In the genomic region with DNA sequence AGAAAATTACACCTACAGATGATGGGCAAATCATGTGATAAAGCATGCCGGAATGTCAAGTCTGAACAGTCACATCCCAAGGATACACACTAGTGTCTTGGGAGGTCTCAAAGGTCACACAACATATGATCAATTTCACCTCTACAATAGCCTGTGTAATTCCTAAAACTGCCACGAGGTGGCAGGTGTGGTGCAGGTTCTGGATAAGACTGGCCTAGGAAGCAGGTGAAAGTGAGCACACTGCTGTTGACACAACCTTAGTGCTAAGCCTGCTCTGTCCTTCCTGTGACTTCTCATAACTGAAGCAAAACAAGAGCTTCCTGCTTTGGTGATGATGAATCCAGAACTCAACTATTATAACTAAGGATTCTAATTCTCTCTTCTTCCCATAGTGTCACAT, we compare ENCODE assay signal across 8 mouse cellular contexts.
DNase-seq lines count a peak whose midpoint lies in the region; ATAC-seq and TF ChIP-seq lines count a peak whose summit lies in the region.

No protein-coding gene starts in this region.

- H3K9me3 ChIP-seq in limb, embryonic 11.5 days (ENCODE audit: control insufficient read depth, low read length): no peaks in the 10 kb centered on the region
- H3K9me3 ChIP-seq in midbrain, embryonic 16.5 days (replicated peaks; ENCODE audit: control insufficient read depth, low read length, poor library complexity, severe bottlenecking): no peaks in the 10 kb centered on the region

- no peak for ATAC-seq in limb, embryonic 11.5 days (ENCODE audit: insufficient number of reproducible peaks, low FRiP score, low TSS enrichment, low read depth)
- peak; percentile 49; the same call in 1 of the 2 replicates for ATAC-seq in midbrain, embryonic 16.5 days

- H3K27ac ChIP-seq in kidney, adult 2 months (ENCODE audit: insufficient read depth, low read depth, low read length): no peak overlapping the region
- H3K27ac ChIP-seq in limb, embryonic 11.5 days (replicated peaks; ENCODE audit: low read depth, low read length): no peak overlapping the region
- no peak overlapping the region for H3K27ac ChIP-seq in midbrain, embryonic 16.5 days (ENCODE audit: low read length)

- peak; percentile 79 for DNase-seq in 416B (ENCODE audit: low read depth)
- DNase-seq in T-cell, adult 2 months (ENCODE audit: low spot score): peak; percentile 78
- DNase-seq in cerebellum, postnatal 14 days: peak; percentile 85
- DNase-seq in frontal cortex, postnatal 36 days (ENCODE audit: low spot score in 2 of 2): peak; percentile 63 to 87
- peak; percentile 77 for DNase-seq in kidney, adult 2 months
- DNase-seq in limb, embryonic 11.5 days (ENCODE audit: low spot score): peak; percentile 82
- DNase-seq in spleen, postnatal 36 days (ENCODE audit: low spot score in 2 of 2): peak; percentile 64 to 77

- no peaks in the 10 kb centered on the region for H3K27me3 ChIP-seq in kidney, adult 2 months (replicated peaks; ENCODE audit: control insufficient read depth, insufficient read depth, low read length)
- no peaks in the 10 kb centered on the region for H3K27me3 ChIP-seq in limb, embryonic 11.5 days (ENCODE audit: control insufficient read depth, insufficient read depth, low read length)
- H3K27me3 ChIP-seq in midbrain, embryonic 16.5 days (ENCODE audit: control insufficient read depth, insufficient read depth, low read depth, low read length): no peaks in the 10 kb centered on the region

- no peak overlapping the region for H3K4me3 ChIP-seq in kidney, adult 2 months (ENCODE audit: insufficient read depth, low read depth, low read length)
- H3K4me3 ChIP-seq in limb, embryonic 11.5 days (ENCODE audit: low read depth, low read length): no peak overlapping the region
- no peak overlapping the region for H3K4me3 ChIP-seq in midbrain, embryonic 16.5 days (ENCODE audit: low read depth, low read length)

- no peaks in the 10 kb centered on the region for H3K36me3 ChIP-seq in kidney, adult 2 months (ENCODE audit: control insufficient read depth, insufficient read depth, low read length)
- H3K36me3 ChIP-seq in limb, embryonic 11.5 days (ENCODE audit: control insufficient read depth, insufficient read depth, low read length): no peaks in the 10 kb centered on the region
- H3K36me3 ChIP-seq in midbrain, embryonic 16.5 days (ENCODE audit: control insufficient read depth, insufficient read depth, low read length): no peaks in the 10 kb centered on the region

- H3K4me1 ChIP-seq in kidney, adult 2 months (ENCODE audit: control insufficient read depth, insufficient read depth, low read length): no peaks in the 10 kb centered on the region; the same call in 1 of the 2 replicates
- H3K4me1 ChIP-seq in limb, embryonic 11.5 days (ENCODE audit: control insufficient read depth, insufficient read depth, low read length): no peaks in the 10 kb centered on the region
- peaks cover 7% of the 10 kb centered on the region for H3K4me1 ChIP-seq in midbrain, embryonic 16.5 days (ENCODE audit: control insufficient read depth, insufficient read depth, low read length)

- no peak overlapping the region for H3K9ac ChIP-seq in limb, embryonic 11.5 days (ENCODE audit: low read length)
- H3K9ac ChIP-seq in midbrain, embryonic 16.5 days (ENCODE audit: low read depth, low read length): no peak overlapping the region

- no peak for TF ChIP-seq POLR2A in kidney, adult 2 months (IDR thresholded peaks at IDR 0.05; ENCODE audit: low read depth, low read length)

- TF ChIP-seq CTCF in kidney, adult 2 months (conservative IDR thresholded peaks at IDR 0.05; ENCODE audit: insufficient read depth, insufficient read length, low read depth, low read length): peak; percentile 92

- H3K4me2 ChIP-seq in limb, embryonic 11.5 days (ENCODE audit: low read depth, severe bottlenecking): no peak overlapping the region
- no peak overlapping the region for H3K4me2 ChIP-seq in midbrain, embryonic 16.5 days (ENCODE audit: low read length)

- WGBS in kidney, adult 2 months: 22% methylated on average over 2 of the region's 2 CpGs
- WGBS in limb, embryonic 11.5 days: 40% methylated on average over 2 of the region's 2 CpGs
- WGBS in midbrain, embryonic 16.5 days: 38% methylated on average over 2 of the region's 2 CpGs
